Mouse (Mus musculus) C2C12 (cell line): ENCODE results near the gene Car10. TPM values are rescaled to one million over a fixed set of nuclear protein-coding genes. Genes with fewer than 3 reads are reported as not detected.

ENCODE experiments used
- H3K27me3 ChIP-seq: one replicate; pipeline ENCODE4 v1.6.1; 2011; ENCODE audit not compliant: control insufficient read depth, insufficient read depth, insufficient read length
- H3K36me3 ChIP-seq: one replicate; pipeline ENCODE4 v1.6.1; 2011; ENCODE audit not compliant: control insufficient read depth, insufficient read depth
- H3K4me3 ChIP-seq: one replicate; pipeline ENCODE4 v1.5.1; 2011; ENCODE audit warnings: mild to moderate bottlenecking, control low read depth; ENCODE audit not compliant: poor library complexity, insufficient read depth, severe bottlenecking
- H3K79me2 ChIP-seq: one replicate; pipeline ENCODE4 v1.6.1; 2011; ENCODE audit not compliant: control insufficient read depth, insufficient read depth
- H3K79me3 ChIP-seq: one replicate; pipeline ENCODE4 v1.6.1; 2011; ENCODE audit warnings: low read depth, control low read depth
- H3ac ChIP-seq: one replicate; pipeline ENCODE3; 2011; ENCODE audit warnings: low read depth; ENCODE audit not compliant: control insufficient read depth, insufficient read length
- CEBPB ChIP-seq: IDR thresholded peaks from one replicate; pipeline ENCODE4 v1.6.1; 2011; ENCODE audit warnings: low read depth, mild to moderate bottlenecking, control low read depth, moderate library complexity
- CTCF ChIP-seq: IDR thresholded peaks from one replicate; pipeline ENCODE4 v1.5.1; 2011; ENCODE audit not compliant: control insufficient read depth, insufficient read depth, insufficient read length
- FOSL1 ChIP-seq: IDR thresholded peaks from one replicate; pipeline ENCODE4 v1.8.0; 2011; ENCODE audit warnings: mild to moderate bottlenecking, low read length; ENCODE audit not compliant: poor library complexity, insufficient read depth, severe bottlenecking
- MAX ChIP-seq: IDR thresholded peaks from one replicate; pipeline ENCODE4 v1.6.1; 2011; ENCODE audit warnings: mild to moderate bottlenecking, control low read depth
- MYOD1 ChIP-seq: IDR thresholded peaks from one replicate; pipeline ENCODE4 v1.6.1; 2011; ENCODE audit warnings: low read depth; ENCODE audit not compliant: control insufficient read depth, insufficient read length
- MYOG ChIP-seq: IDR thresholded peaks from one replicate; pipeline ENCODE4 v1.6.1; 2011; ENCODE audit not compliant: control insufficient read depth, insufficient read length; ENCODE audit errors: extremely low read depth
- USF1 ChIP-seq: IDR thresholded peaks from one replicate; pipeline ENCODE4 v1.6.1; 2011; ENCODE audit warnings: low read depth, mild to moderate bottlenecking, control low read depth, moderate library complexity
- polyA plus RNA-seq: library from polyadenylated mRNA; unstranded; fragments of >200 nt; fragmentation: generic; extraction: Trizol; gene quantifications from one replicate; pipeline ENCODE4 v1.2.1, GENCODE M21; 2012; ENCODE audit warnings: missing spikeins

The Car10 gene
- polyA plus RNA-seq, 1 experiment, result not detected

DNA sequence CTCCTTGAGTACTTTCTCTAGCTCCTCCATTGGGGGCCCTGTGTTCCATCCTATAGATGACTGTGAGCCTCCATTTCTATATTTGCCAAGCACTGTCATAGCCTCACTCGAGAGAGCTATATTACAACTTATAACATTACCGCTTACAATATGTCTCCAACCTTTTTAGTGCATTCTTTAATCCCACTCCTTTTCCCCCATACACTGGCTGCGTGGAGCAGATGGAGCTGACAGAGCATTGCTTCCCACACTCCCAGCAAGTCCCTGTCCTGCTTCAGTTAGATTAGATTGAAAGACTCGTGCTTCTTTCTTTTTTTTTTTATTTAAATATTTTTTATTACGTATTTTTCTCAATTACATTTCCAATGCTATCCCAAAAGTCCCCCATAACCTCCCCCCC lies 310.2 kb downstream of the Car10 start:
- Histone ChIP-seq H3K27me3 (no peaks in the 10 kb centered on the region), H3K4me3 (no peak overlapping the region), H3K36me3 (no peaks in the 10 kb centered on the region), H3ac (no peak overlapping the region), H3K79me3 (no peaks in the 10 kb centered on the region), H3K79me2 (no peaks in the 10 kb centered on the region)
- no peak for TF ChIP-seq MAX
- no peak for TF ChIP-seq MYOD1
- TF ChIP-seq CEBPB, result no peak
- TF ChIP-seq CTCF, result no peak
- no peak for TF ChIP-seq USF1
- no peak for TF ChIP-seq MYOG
- TF ChIP-seq FOSL1, result no peak

DNA sequence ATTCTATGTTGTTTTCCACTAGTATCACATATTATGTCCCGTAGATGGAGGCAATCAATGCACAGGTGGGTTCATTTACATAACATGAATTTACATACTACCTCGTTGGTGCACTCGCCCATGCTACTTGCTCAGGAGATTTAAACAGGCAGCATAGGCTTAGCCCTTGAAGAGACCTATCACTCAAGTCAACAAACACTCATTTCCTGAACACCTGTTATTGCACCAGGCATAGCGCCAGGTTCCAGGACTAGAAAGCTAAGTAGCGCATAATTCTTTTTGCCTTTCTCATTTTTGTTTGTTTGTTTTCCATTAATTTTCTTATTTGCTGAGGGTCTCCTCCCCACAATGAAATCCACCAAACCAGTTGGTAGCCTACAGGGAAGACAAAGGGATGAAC lies 333.7 kb downstream of the Car10 start:
- no peak overlapping the region for H3K4me3 ChIP-seq
- H3K79me3 ChIP-seq, result no peaks in the 10 kb centered on the region
- H3K79me2 ChIP-seq, result no peaks in the 10 kb centered on the region
- no peak overlapping the region for H3ac ChIP-seq
- no peaks in the 10 kb centered on the region for H3K27me3 ChIP-seq
- H3K36me3 ChIP-seq, result no peaks in the 10 kb centered on the region
- no peak for TF ChIP-seq MYOG
- TF ChIP-seq MAX, result no peak
- TF ChIP-seq USF1, result no peak
- no peak for TF ChIP-seq CTCF
- TF ChIP-seq FOSL1, result no peak
- no peak for TF ChIP-seq MYOD1

GRCm38 (mm10) chr11:93434997-93435915 lies 337.4 kb downstream of the Car10 start:
- Histone ChIP-seq H3K4me3 (no peak overlapping the region), H3K27me3 (no peaks in the 10 kb centered on the region), H3ac (no peak overlapping the region), H3K79me3 (no peaks in the 10 kb centered on the region), H3K79me2 (no peaks in the 10 kb centered on the region), H3K36me3 (no peaks in the 10 kb centered on the region)
- TF ChIP-seq CEBPB, result no peak
- no peak for TF ChIP-seq MYOD1
- TF ChIP-seq MAX, result no peak
- no peak for TF ChIP-seq CTCF
- TF ChIP-seq MYOG, result no peak
- TF ChIP-seq USF1, result no peak
- TF ChIP-seq FOSL1, result no peak

DNA sequence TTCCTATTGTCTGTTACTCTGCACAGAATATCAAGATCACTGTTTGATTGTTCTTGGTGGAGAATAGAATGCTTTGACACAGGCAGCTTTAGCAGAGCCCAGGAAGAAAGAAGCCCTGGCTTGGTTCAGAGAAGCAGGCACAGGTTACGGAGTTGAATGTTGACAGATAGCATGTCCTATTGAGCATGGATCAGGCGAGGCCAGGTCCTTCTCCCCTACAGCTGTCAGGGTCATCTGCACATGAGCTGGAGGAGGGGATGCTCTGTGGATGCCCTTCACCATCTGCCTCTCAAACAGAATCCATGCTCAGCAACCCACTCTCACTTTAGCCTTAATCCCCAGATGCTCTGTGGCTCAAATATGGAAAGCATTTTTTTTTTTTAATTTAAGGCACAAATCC lies 339.1 kb downstream of the Car10 start:
- Histone ChIP-seq H3K79me2 (no peaks in the 10 kb centered on the region), H3K27me3 (no peaks in the 10 kb centered on the region), H3K4me3 (no peak overlapping the region), H3K79me3 (no peaks in the 10 kb centered on the region), H3ac (no peak overlapping the region), H3K36me3 (no peaks in the 10 kb centered on the region)
- TF ChIP-seq USF1 (no peak), MYOD1 (no peak), FOSL1 (no peak), MAX (no peak), MYOG (no peak), CTCF (no peak), CEBPB (no peak)

GRCm38 (mm10) chr11:93440466-93440865 lies 342.6 kb downstream of the Car10 start:
- H3K79me3 ChIP-seq, result no peaks in the 10 kb centered on the region
- no peaks in the 10 kb centered on the region for H3K27me3 ChIP-seq
- H3K4me3 ChIP-seq, result no peak overlapping the region
- no peaks in the 10 kb centered on the region for H3K79me2 ChIP-seq
- no peaks in the 10 kb centered on the region for H3K36me3 ChIP-seq
- H3ac ChIP-seq, result no peak overlapping the region
- TF ChIP-seq CEBPB, result no peak
- TF ChIP-seq CTCF, result no peak
- TF ChIP-seq FOSL1, result no peak
- no peak for TF ChIP-seq USF1

GRCm38 (mm10) chr11:93443777-93444176 lies 345.9 kb downstream of the Car10 start:
- no peak overlapping the region for H3ac ChIP-seq
- H3K27me3 ChIP-seq, result no peaks in the 10 kb centered on the region
- no peaks in the 10 kb centered on the region for H3K36me3 ChIP-seq
- H3K4me3 ChIP-seq, result no peak overlapping the region
- no peaks in the 10 kb centered on the region for H3K79me3 ChIP-seq
- TF ChIP-seq CEBPB (no peak), MYOD1 (no peak), CTCF (no peak), USF1 (no peak), MYOG (no peak), FOSL1 (no peak), MAX (no peak)
- H3K79me2 ChIP-seq, result no peaks in the 10 kb centered on the region
